Mouse (Mus musculus) embryonic fibroblast, embryonic 13.5 days (primary cell): ENCODE measurements around the gene Retsat. TPM values are rescaled to one million over a fixed set of nuclear protein-coding genes. Genes with fewer than 3 reads are reported as not detected.

Experiments used
- H3K27ac ChIP-seq: 2 replicates; pipeline ENCODE4 v1.5.1; 2012; ENCODE audit warnings: low read length, control low read depth, inconsistent platforms; ENCODE audit not compliant: insufficient read depth
- H3K4me1 ChIP-seq: 2 replicates; pipeline ENCODE4 v1.6.1; 2011; ENCODE audit warnings: low read length; ENCODE audit not compliant: control insufficient read depth, insufficient read depth
- H3K4me3 ChIP-seq: 2 replicates; pipeline ENCODE4 v1.5.1; 2011; ENCODE audit warnings: mild to moderate bottlenecking, control low read depth, low read length; ENCODE audit not compliant: insufficient read depth
- CTCF ChIP-seq: IDR thresholded peaks from 2 replicates; pipeline ENCODE4 v1.5.1; 2011; ENCODE audit warnings: mild to moderate bottlenecking, control low read depth, low read length, moderate library complexity, borderline replicate concordance; ENCODE audit not compliant: insufficient read depth
- POLR2A ChIP-seq: IDR thresholded peaks from 2 replicates; pipeline ENCODE4 v1.6.1; 2011; ENCODE audit warnings: low read depth, mild to moderate bottlenecking, control low read depth, low read length, moderate library complexity
- polyA plus RNA-seq: library from polyadenylated mRNA; stranded (reverse); fragments of >200 nt; gene quantifications from 2 replicates; pipeline ENCODE4 v1.2.4, GENCODE M21; 2011; ENCODE audit warnings: low read depth; ENCODE audit not compliant: missing spikeins, insufficient read length

The Retsat gene
- polyA plus RNA-seq, 1 experiment, result 12.3 TPM

DNA sequence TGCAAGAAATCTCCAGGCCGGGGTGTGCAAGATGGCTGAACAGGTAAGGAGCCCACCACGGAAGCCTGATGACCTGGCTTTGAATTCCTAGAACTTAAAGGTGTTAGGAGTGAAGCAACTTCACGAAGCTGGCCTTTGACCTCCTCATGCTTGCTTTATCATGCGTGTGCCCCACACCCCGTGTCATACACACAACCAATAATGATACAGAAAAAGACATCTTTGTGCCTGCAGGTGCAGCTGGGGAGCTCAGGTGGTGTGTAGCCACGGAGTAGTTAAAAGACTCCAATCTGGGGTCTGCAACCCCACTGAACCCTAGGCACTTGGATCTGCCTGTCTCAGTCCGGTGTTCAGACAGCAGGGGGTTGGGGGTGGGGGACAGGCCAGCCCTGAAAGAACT, 32.8 kb upstream of the Retsat start:
- no peak for TF ChIP-seq POLR2A
- TF ChIP-seq CTCF, result no peak
- Histone ChIP-seq H3K4me3 (no peak overlapping the region), H3K4me1 (no peaks in the 10 kb centered on the region), H3K27ac (no peak overlapping the region)

DNA sequence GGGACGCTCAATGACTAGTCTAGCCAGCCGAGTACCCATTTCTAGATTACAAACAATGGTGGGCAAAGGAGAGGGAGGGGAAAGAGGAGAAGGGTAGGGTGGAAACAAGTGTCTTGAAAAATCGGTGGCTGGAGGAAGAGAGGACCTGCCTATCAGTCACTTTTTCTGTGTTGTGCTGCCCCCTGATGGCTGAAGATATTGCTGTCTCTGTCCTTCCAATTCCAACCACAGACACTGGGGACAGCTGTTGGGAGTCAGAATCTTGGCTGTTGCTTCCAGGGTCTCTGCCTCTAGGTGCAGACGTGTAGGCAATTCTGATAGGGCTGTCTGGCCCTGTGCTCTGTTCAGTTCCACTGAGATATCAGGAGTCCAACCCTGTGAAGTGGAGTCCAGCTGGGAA, 32.2 kb upstream of the Retsat start:
- no peaks in the 10 kb centered on the region for H3K4me1 ChIP-seq

GRCm38 (mm10) chr6:72567508-72567907, 30.8 kb upstream of the Retsat start:
- Histone ChIP-seq H3K4me3 (no peak overlapping the region), H3K27ac (no peak overlapping the region), H3K4me1 (no peaks in the 10 kb centered on the region)
- no peak for TF ChIP-seq CTCF

More for the DNA sequence above, 32.2 kb upstream of the Retsat start:
- no peak overlapping the region for H3K27ac ChIP-seq
- H3K4me3 ChIP-seq, result no peak overlapping the region
- TF ChIP-seq CTCF, result peak; percentile 48; the same call in 1 of the 2 replicates
- no peak for TF ChIP-seq POLR2A

DNA sequence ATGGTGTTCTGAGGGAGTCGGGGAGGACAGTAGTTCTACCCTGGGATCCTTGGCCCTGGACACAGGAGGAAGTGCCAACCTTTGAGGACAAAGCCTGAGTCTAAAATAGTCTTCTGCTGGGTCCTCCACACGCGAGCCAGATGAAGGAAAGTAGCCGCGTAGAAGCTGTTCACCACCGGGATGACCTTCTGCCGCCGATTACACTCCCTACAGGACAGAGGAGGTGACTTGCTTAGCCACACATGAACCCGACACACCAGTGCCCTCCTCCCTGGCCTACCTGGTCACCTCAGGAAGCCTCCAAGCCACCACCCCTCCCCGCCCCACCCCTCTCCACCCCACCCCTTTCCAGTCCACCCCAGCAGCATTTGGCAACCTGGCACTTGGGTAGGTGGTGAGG, 29.5 kb upstream of the Retsat start:
- TF ChIP-seq CTCF (no peak), POLR2A (no peak)
- H3K27ac ChIP-seq, result no peak overlapping the region
- no peak overlapping the region for H3K4me3 ChIP-seq
- H3K4me1 ChIP-seq, result no peaks in the 10 kb centered on the region

DNA sequence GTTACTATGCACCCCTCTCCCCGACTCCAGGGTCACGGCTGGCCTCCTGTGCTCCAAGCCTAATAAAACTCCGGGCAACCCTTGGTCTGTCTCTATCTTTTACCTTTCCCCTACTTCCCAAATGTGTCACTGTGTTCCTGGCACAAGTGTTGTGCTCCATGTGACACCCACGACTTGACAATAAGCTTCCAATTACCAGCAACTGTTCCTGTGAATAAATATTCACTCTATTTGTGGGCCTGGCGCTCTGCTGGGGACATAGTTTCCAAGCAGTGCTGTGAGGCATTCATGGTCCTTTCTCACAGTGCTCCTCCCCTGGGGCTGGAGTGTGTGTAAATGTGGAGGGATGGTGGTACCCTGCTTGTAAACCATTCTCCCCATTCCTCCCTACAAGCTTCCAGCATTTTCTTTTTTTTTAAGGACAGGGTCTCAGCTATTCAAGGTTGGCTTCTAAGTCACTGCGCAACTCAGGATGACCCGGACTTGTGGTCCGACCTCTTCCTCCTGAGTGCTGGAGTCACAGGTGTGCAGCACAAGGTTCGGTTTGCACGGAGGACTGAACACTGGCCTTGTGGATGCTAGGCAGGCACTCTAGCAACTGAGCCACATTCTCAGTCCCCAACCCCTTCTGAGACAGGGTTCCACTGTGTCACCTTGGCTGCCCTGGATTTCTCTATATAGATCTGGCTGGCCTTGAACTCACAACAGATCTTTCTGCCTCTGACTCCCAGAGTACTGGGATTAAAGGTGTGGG, 27.5 kb upstream of the Retsat start:
- Histone ChIP-seq H3K27ac (no peak overlapping the region), H3K4me3 (no peak overlapping the region), H3K4me1 (no peaks in the 10 kb centered on the region)
- TF ChIP-seq POLR2A, result no peak
- no peak for TF ChIP-seq CTCF

GRCm38 (mm10) chr6:72571826-72572225, 26.4 kb upstream of the Retsat start:
- no peaks in the 10 kb centered on the region for H3K4me1 ChIP-seq
- TF ChIP-seq POLR2A, result no peak
- no peak for TF ChIP-seq CTCF
- no peak overlapping the region for H3K27ac ChIP-seq
- no peak overlapping the region for H3K4me3 ChIP-seq

GRCm38 (mm10) chr6:72576041-72576440, 22.2 kb upstream of the Retsat start:
- Histone ChIP-seq H3K4me1 (no peaks in the 10 kb centered on the region), H3K4me3 (no peak overlapping the region), H3K27ac (no peak overlapping the region)
- TF ChIP-seq CTCF (no peak), POLR2A (no peak)

DNA sequence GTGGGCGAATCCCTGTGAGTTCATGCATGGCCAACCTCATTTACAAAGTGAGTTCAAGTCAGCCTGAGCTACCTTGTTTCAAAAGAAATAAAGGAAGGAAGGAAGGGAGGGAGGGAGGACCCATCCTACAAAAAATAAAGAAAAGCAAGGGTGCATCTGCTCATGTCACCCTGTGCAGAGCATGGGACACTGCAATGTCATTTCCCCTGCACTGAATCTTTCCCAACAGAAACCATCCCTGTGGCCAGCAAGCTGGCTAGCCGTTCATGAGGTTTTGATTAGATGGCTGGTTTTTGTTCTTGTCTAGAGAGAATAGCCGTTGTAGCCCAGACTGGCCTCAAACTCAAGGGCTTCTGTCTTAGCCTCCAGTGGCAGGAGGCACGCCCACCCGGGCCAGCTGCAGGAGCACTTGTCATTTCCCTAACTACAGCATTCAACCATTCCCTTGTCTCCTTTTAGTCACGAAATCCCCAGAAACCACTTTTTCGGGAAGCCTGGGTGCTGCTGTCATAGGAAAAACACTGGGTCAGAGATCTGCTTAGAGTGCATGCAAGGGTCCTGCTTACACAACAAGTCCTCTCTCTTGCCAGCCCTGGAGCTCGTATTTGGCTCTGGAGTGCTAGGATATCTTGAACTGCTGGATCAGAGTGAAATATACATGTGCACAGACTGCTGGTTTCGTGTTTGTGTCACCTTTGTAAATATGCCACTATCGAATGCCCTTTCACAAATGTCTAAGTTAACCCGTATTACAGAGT, 16.5 kb upstream of the Retsat start:
- no peak overlapping the region for H3K4me3 ChIP-seq
- H3K4me1 ChIP-seq, result no peaks in the 10 kb centered on the region
- H3K27ac ChIP-seq, result no peak overlapping the region
- TF ChIP-seq POLR2A (no peak), CTCF (no peak)

DNA sequence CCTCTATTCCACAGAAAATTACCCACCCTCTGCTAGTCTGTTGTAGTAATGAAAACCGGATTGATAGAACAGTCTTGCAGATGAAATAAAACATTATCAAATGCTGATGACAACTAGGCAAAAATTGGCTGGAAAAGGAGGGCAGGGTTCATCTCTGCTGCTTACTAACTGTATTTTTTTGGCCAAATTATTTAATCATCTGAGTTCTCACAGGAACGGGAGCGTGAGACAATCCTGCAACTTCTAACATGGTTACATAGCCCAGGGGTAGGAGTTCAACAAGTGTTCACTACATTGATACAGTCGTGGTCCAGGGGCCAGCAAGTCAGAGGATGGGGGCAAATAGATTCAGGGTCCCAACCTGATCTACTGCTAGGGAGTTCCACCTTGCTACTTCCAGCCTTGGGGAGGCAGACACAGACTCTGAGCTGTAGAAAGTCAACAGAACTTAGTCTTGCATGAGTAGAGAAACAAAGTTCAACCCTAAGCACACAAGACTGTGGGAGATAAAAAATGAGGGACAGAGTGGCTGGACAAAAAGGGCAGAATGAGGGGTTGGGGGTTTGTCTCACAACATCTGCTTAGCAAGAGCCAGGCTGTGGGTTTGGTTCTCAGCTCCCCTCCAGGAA, 14.9 kb upstream of the Retsat start:
- Histone ChIP-seq H3K4me3 (no peak overlapping the region), H3K4me1 (no peaks in the 10 kb centered on the region), H3K27ac (no peak overlapping the region)
- TF ChIP-seq CTCF, result no peak
- TF ChIP-seq POLR2A, result no peak

GRCm38 (mm10) chr6:72584154-72584553, 14.1 kb upstream of the Retsat start:
- Histone ChIP-seq H3K4me1 (no peaks in the 10 kb centered on the region), H3K27ac (no peak overlapping the region), H3K4me3 (no peak overlapping the region)
- TF ChIP-seq CTCF (no peak), POLR2A (no peak)

DNA sequence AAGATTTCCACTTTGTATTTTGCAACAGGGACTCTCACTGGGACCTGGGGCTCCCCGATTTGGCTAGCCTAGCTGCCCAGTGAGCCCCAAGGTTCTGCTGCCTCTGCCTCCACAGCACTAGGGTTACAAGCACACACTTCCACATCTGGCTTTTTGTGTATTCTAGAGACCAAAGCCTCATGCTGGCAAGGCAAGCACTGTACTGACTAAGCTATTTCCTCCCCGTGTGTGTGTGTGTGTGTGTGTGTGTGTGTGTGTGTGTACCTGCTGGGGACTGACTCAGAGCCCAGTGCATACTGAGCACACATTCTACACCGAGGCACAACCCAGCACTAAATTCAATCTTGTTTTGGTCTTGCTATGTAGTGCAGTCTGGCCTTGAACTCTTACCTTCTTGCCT, 11.6 kb upstream of the Retsat start:
- no peak overlapping the region for H3K27ac ChIP-seq
- TF ChIP-seq POLR2A, result no peak
- TF ChIP-seq CTCF, result no peak
- H3K4me3 ChIP-seq, result no peak overlapping the region
- H3K4me1 ChIP-seq, result no peaks in the 10 kb centered on the region
